Mouse (Mus musculus) hindbrain, embryonic 11.5 days (tissue): Measurements from ENCODE around the gene Ddr2. TPM values are rescaled to one million over a fixed set of nuclear protein-coding genes. Genes with fewer than 3 reads are reported as not detected.

ENCODE experiments used
- ATAC-seq: fragments of 200-750 bp; cut with Nextera tagmentation; 2 replicates; pipeline ENCODE4 v1.8.0; 2017; ENCODE audit warnings: mild to moderate bottlenecking, moderate TSS enrichment, moderate library complexity; ENCODE audit not compliant: low FRiP score
- DNase-seq: peaks from one replicate; pipeline ENCODE4 v3.0.0-alpha.2; 2015; ENCODE audit warnings: low spot score
- H3K27ac ChIP-seq: fragments of 300-500 bp; sonication (generic); 2 replicates; pipeline ENCODE4 v1.5.1; 2014; ENCODE audit warnings: mild to moderate bottlenecking, low read depth, low read length
- H3K27me3 ChIP-seq: fragments of 300-500 bp; sonication (generic); 2 replicates; pipeline ENCODE4 v1.6.1; 2014; ENCODE audit warnings: mild to moderate bottlenecking, low read length, moderate library complexity, mixed read lengths; ENCODE audit not compliant: control insufficient read depth, insufficient read depth
- H3K36me3 ChIP-seq: fragments of 300-500 bp; sonication (generic); 2 replicates; pipeline ENCODE4 v1.6.1; 2014; ENCODE audit warnings: mild to moderate bottlenecking, low read length, moderate library complexity, mixed read lengths; ENCODE audit not compliant: control insufficient read depth, insufficient read depth
- H3K4me1 ChIP-seq: fragments of 300-500 bp; sonication (generic); replicated peaks from 2 replicates; pipeline ENCODE4 v1.6.1; 2014; ENCODE audit warnings: low read length, mixed read lengths; ENCODE audit not compliant: control insufficient read depth, insufficient read depth
- H3K4me2 ChIP-seq: fragments of 300-500 bp; sonication (generic); replicated peaks from 2 replicates; pipeline ENCODE4 v1.6.1; 2014; ENCODE audit warnings: mild to moderate bottlenecking, low read depth, low read length
- H3K4me3 ChIP-seq: fragments of 300-500 bp; sonication (generic); 2 replicates; pipeline ENCODE4 v1.5.1; 2014; ENCODE audit warnings: low read depth, low read length
- H3K9ac ChIP-seq: fragments of 300-500 bp; sonication (generic); 2 replicates; pipeline ENCODE4 v1.6.1; 2014; ENCODE audit warnings: low read depth, low read length
- H3K9me3 ChIP-seq: fragments of 300-500 bp; sonication (generic); 2 replicates; pipeline ENCODE4 v1.6.1; 2016; ENCODE audit warnings: low read length; ENCODE audit not compliant: control insufficient read depth
- WGBS: fragments of 180-500 bp; shearing (Covaris S2); extraction: QIAGEN DNeasy Blood & Tissue Kit; methylation state at CpG from one replicate; pipeline ENCODE4 v1.1.7; 2014; 5-methylcytosine and 5-hydroxymethylcytosine counted together
- polyA plus RNA-seq: library from polyadenylated mRNA; unstranded; fragments of >200 nt; fragmentation: Nextera tagmentation; extraction: Ambion mirVana; gene quantifications from 2 replicates; pipeline ENCODE4 v1.2.1, GENCODE M21; 2014

Gene Ddr2
- polyA plus RNA-seq, 1 experiment from 2014 or later: 32.0 TPM

DNA sequence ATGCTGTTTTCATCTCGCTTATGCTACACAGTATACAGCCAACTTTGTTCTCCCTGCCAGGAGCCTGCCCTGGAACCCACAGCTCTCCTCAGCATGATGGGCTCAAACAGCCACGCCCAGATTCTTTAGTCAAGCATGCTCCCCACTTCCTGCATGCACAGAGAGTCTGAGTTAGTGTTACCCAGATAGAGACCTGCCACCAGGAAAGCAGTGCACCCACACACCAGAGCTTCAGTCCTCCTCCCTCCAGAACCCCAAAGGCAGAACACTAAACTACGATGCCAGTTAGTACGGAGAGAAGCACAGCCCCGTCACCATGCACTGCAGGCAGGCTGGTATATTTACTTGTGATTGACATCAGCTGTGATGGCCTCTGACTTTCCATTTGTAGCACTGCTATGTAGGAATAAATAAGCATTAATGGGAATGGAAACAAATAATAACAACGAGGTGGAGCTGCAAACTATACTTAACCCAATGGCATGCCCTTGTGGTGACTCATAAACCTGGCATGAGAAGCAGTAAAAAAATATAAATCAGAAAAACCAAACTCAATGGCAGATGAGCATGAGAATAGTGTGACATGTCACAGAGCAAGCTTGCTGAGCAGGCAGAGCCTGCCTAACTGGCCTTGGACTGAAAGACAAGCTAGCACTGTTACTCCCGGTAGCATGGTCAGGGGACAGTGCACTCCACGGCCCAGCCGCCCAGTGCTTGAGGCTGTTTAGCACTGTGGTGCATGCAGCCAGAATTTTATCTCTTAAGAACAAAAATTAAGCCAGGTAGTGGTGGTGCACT, 37.3 kb upstream of the Ddr2 start:
- H3K9ac ChIP-seq: no peak overlapping the region
- no peak overlapping the region for H3K4me2 ChIP-seq
- DNase-seq: no peak
- no peaks in the 10 kb centered on the region for H3K36me3 ChIP-seq
- no peak overlapping the region for H3K27ac ChIP-seq
- H3K4me1 ChIP-seq: no peaks in the 10 kb centered on the region
- 86% methylated on average over 9 of the region's 9 CpGs for WGBS
- H3K27me3 ChIP-seq: no peaks in the 10 kb centered on the region
- ATAC-seq: no peak
- no peaks in the 10 kb centered on the region for H3K9me3 ChIP-seq
- H3K4me3 ChIP-seq: no peak overlapping the region

DNA sequence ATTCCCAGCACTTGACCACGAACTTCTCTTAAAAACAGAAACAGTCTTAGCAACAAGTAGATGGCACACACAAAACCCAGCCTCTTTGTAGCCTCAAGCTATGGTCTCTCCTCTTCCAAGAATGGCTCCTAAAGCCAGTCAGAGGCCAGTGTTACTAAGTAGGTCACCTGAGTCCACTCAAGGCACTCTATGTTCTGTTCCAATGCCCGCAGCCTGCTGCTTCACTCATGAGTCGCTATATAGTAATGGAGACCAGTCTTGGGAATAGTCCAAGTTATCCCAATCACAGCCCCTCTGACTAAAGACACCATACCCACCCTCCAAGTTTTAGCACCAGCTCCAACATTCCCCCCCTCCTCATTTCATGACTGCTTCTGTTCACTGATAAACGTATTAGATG, 35.0 kb upstream of the Ddr2 start:
- 94% methylated on average over 4 of the region's 4 CpGs for WGBS
- Histone ChIP-seq H3K27me3 (no peaks in the 10 kb centered on the region), H3K4me2 (no peak overlapping the region), H3K9me3 (no peaks in the 10 kb centered on the region), H3K4me3 (no peak overlapping the region), H3K36me3 (no peaks in the 10 kb centered on the region), H3K9ac (no peak overlapping the region), H3K27ac (no peak overlapping the region), H3K4me1 (no peaks in the 10 kb centered on the region)
- no peak for DNase-seq
- ATAC-seq: no peak

DNA sequence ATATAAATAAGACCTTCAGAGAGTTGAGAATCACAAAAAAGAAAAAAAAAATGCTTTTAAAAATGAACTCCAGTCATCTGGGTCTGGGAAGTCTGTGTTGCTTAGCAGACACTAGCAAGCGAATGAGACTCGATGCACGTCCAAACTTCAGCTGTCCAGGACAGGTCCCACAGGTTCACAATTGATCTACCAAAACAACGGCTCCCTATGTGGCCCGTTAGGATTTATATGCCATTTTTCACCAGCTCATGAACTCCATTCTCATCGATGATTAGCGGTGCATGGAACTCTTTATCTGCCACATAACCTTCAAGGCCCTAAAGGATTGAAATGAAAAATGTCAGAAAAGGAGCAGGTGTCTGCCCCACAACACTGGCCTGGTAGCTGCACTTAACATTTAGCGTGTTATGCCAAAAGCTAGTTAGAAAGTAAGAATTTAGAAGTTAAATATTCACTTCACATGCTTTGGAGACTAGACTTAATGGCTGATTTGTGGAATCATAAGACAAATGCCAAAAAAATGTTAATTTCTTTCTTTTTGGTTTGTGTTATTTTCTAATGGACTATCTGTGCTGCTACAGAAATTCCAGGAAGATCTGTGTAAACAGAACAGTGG, 31.8 kb upstream of the Ddr2 start:
- no peak overlapping the region for H3K4me3 ChIP-seq
- DNase-seq (no peak), ATAC-seq (no peak)
- no peaks in the 10 kb centered on the region for H3K4me1 ChIP-seq
- no peak overlapping the region for H3K9ac ChIP-seq
- 88% methylated on average over 8 of the region's 8 CpGs for WGBS
- no peaks in the 10 kb centered on the region for H3K27me3 ChIP-seq
- no peak overlapping the region for H3K27ac ChIP-seq
- H3K9me3 ChIP-seq: no peaks in the 10 kb centered on the region
- H3K4me2 ChIP-seq: no peak overlapping the region
- H3K36me3 ChIP-seq: no peaks in the 10 kb centered on the region

DNA sequence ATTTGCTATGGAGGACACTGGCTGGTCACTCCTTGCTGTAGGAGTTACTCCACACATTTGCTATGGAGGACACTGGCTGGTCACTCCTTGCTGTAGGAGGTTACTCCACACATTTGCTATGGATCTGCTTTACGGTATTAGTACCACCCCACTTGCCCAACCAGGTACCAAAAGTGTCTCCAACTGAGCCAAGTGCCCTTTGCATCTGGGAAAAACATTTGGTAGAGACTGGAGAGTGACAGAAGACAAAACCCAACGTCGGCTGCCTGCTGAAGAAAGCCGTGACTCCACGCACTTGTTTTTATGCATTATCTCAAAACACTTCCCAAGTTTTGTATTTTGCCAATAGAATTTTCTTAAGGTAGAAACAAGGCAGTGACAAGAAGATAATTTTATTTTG, 31.1 kb upstream of the Ddr2 start:
- H3K27me3 ChIP-seq: no peaks in the 10 kb centered on the region
- no peaks in the 10 kb centered on the region for H3K9me3 ChIP-seq
- no peak overlapping the region for H3K4me2 ChIP-seq
- no peak overlapping the region for H3K4me3 ChIP-seq
- H3K4me1 ChIP-seq: no peaks in the 10 kb centered on the region
- H3K36me3 ChIP-seq: no peaks in the 10 kb centered on the region
- no peak overlapping the region for H3K9ac ChIP-seq
- no peak for DNase-seq
- no peak overlapping the region for H3K27ac ChIP-seq
- 92% methylated on average over 5 of the region's 5 CpGs for WGBS
- ATAC-seq: no peak

DNA sequence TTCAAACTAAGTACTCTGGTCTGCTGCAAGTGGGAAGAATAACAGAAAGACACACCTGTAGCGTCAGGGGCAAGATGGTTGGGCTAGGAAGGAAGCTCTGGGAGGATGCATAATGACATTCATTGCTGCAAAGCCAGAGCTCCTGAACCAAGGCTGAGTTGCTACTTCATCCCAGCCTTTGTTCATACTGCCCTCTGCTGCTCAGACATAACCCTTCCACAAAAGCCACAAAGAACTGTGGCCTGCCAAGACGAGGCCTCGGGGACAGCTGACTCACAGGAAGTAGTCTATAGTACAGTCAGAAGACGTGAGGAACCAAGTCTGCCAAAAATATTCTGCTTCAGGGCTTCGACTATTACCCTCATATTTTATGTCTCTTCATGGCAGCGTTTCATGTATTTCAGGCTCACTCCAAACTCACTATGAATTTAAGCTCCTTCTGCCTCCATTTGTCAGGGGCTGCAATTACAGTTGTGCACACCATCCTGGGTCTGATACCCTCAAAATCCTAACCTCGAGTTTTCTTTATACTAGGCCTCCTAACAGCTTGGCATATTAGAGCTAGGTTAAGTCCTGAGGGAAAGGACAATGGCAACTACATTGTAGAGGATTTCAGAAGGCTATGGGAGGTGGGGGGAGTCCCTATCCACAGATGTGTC, 25.9 kb upstream of the Ddr2 start:
- H3K27me3 ChIP-seq: no peaks in the 10 kb centered on the region
- peak; percentile 72 for DNase-seq

DNA sequence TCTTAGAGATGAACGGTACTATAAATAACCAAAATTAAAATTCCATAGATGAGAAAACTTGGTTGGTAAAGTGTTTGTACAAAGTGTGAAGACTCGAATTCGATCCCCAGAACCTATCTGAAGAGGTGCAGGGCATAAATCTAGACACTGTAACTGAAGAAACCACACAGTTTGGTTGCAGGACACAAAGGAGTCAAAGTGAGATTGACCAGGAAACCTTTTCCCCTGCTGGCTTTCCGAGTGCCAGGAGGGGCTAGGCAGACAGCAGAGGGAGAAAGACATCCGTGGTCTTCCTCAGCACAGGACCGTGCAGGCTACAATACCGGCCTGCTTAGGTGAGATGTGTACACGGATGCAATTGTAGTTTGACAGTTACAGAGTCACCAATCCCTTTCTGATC, 23.7 kb upstream of the Ddr2 start:
- WGBS: 89% methylated on average over 8 of the region's 8 CpGs
- H3K9me3 ChIP-seq: no peaks in the 10 kb centered on the region
- ATAC-seq (no peak), DNase-seq (no peak)
- H3K27me3 ChIP-seq: no peaks in the 10 kb centered on the region
- no peaks in the 10 kb centered on the region for H3K36me3 ChIP-seq
- H3K4me1 ChIP-seq: no peaks in the 10 kb centered on the region
- no peak overlapping the region for H3K9ac ChIP-seq
- H3K4me2 ChIP-seq: no peak overlapping the region
- H3K27ac ChIP-seq: no peak overlapping the region
- H3K4me3 ChIP-seq: no peak overlapping the region

More for the DNA sequence above, 25.9 kb upstream of the Ddr2 start:
- Histone ChIP-seq H3K9ac (no peak overlapping the region), H3K4me3 (no peak overlapping the region), H3K27ac (no peak overlapping the region), H3K4me1 (no peaks in the 10 kb centered on the region), H3K9me3 (no peaks in the 10 kb centered on the region), H3K36me3 (no peaks in the 10 kb centered on the region), H3K4me2 (no peak overlapping the region)
- ATAC-seq: peak; percentile 73
- WGBS: 36% methylated on average over 7 of the region's 7 CpGs

DNA sequence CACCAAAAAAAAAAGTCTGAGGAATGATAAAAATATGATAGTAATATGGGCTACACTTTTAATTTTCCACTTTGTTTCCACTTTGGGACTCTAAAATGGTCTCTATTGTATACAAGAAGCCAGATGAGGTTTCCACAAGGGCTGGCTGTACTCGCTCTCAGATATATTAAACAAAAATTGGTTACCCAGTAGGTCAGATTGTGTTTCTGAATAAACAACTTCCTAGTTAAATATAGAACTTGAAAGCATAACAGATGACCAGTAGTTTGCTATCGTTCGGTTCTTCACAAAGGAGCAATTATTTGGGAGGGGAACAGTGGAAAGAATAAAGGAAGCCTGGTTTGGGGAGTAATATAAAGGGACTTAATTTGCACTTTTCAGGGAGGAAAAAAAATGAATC, 20.4 kb upstream of the Ddr2 start:
- Histone ChIP-seq H3K9ac (no peak overlapping the region), H3K4me2 (no peak overlapping the region), H3K4me1 (no peaks in the 10 kb centered on the region), H3K27ac (no peak overlapping the region), H3K27me3 (no peaks in the 10 kb centered on the region), H3K4me3 (no peak overlapping the region), H3K36me3 (no peaks in the 10 kb centered on the region), H3K9me3 (no peaks in the 10 kb centered on the region)
- ATAC-seq (no peak), DNase-seq (no peak)
- WGBS: 69% methylated on average over 3 of the region's 3 CpGs

DNA sequence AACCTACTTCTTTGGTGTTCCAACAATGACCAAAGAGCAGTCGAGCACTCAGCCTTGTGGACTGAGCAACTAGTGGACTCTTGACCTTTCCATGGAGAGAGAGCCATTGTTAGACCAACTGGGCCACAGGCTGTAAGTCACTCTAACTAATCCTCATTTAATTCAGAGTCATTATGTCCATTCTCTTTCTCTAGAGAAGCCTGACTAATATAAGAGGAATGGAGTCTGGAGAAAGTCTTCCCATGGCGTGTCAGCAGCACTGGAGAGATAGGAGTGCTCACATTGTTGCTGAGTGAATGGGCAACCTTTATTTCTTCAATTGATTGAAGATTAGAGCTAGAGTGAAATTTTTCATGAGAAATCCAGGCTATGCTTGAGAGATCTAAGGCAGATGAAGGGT, 14.1 kb upstream of the Ddr2 start:
- Histone ChIP-seq H3K27ac (no peak overlapping the region), H3K27me3 (no peaks in the 10 kb centered on the region), H3K4me1 (no peaks in the 10 kb centered on the region), H3K9ac (no peak overlapping the region), H3K9me3 (no peaks in the 10 kb centered on the region), H3K4me2 (no peak overlapping the region), H3K36me3 (no peaks in the 10 kb centered on the region), H3K4me3 (no peak overlapping the region)
- no peak for ATAC-seq
- no peak for DNase-seq
- 73% methylated on average over 2 of the region's 2 CpGs for WGBS

DNA sequence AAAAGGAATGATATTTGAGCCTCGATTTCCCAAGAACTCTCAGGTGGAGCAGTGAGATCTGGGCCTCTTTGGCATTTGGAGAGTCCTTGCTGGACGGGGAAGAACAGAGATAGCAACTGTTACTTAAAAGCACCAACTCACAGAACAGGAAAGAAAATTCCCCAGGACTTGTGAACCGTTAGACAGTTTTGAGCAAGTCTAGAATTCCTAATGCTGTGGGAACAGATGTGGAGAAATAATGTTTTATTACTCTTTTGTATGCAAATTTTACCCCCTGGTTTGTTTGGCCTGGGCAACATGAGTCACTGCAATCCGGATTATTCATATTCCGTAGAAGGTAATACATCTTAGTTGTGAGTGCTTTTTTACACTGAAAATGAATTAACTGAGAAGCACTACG, 3.1 kb upstream of the Ddr2 start:
- no peaks in the 10 kb centered on the region for H3K4me1 ChIP-seq
- no peak overlapping the region for H3K27ac ChIP-seq
- H3K9me3 ChIP-seq: no peaks in the 10 kb centered on the region
- no peak overlapping the region for H3K9ac ChIP-seq
- WGBS: 94% methylated on average over 6 of the region's 6 CpGs
- H3K4me3 ChIP-seq: no peak overlapping the region
- DNase-seq (no peak), ATAC-seq (no peak)
- H3K27me3 ChIP-seq: no peaks in the 10 kb centered on the region
- no peak overlapping the region for H3K4me2 ChIP-seq
- no peaks in the 10 kb centered on the region for H3K36me3 ChIP-seq
